Mouse (Mus musculus) ES-E14 (cell line): ENCODE results near the gene Scd4.
"Not testable (repeated sequence)": the region's sequence is repeated elsewhere in the genome, so short reads cannot be mapped to it uniquely, and the experiment has no call there.

ENCODE experiments used
- CHD2 ChIP-seq: IDR thresholded peaks from 2 replicates; pipeline ENCODE4 v1.6.1; 2014; ENCODE audit warnings: mild to moderate bottlenecking, low read depth, low read length, inconsistent platforms
- HCFC1 ChIP-seq: IDR thresholded peaks from 2 replicates; pipeline ENCODE4 v1.6.1; 2012; ENCODE audit warnings: low read length, inconsistent platforms, borderline replicate concordance; ENCODE audit not compliant: insufficient read depth
- MAFK ChIP-seq: IDR thresholded peaks from 2 replicates; pipeline ENCODE4 v1.6.1; 2014; ENCODE audit warnings: mild to moderate bottlenecking, low read depth, low read length, inconsistent platforms; ENCODE audit not compliant: insufficient read depth
- ZC3H11A ChIP-seq: IDR thresholded peaks from 2 replicates; pipeline ENCODE4 v1.6.1; 2012; ENCODE audit warnings: low read depth, mild to moderate bottlenecking, inconsistent platforms, low read length, borderline replicate concordance
- ZNF384 ChIP-seq: IDR thresholded peaks from 2 replicates; pipeline ENCODE4 v1.6.1; 2012; ENCODE audit warnings: low read depth, low read length, inconsistent platforms

- TF ChIP-seq ZC3H11A, ZNF384, MAFK, CHD2, HCFC1: not testable (repeated sequence)
These were observed 1.8 kb upstream of the Scd4 start for GRCm38 (mm10) chr19:44331128-44331527.
